ENCODE assay signal across 29 mouse cellular contexts in genomic region chr15:57434710-57435404, GRCm38 (mm10). TPM values are rescaled to one million over a fixed set of nuclear protein-coding genes. Genes with fewer than 3 reads are reported as not detected.
DNase-seq lines count a peak whose midpoint lies in the region; ATAC-seq lines count a peak whose summit lies in the region.
"Had no signal": no experiment of that assay in that cellular context is flagged by ENCODE, and none has a peak within 500 bp of the region (broad histone marks: within the 10 kb centered on the region; RNA-seq: fewer than 3 reads in every experiment).

No protein-coding gene starts in this region.

- DNase-seq in kidney, adult 11 months: no peak
- DNase-seq in kidney, postnatal 10 days: peak; percentile 8
- DNase-seq in kidney, adult 8-10 months: no peak
- DNase-seq in NIH3T3 (ENCODE audit: low read depth): peak; percentile 48
- no peak for DNase-seq in left cerebral cortex, postnatal 4 days
- DNase-seq: adrenal gland, postnatal 10 days; adrenal gland, postnatal 36 days; cerebellum, adult 18-20 months; cerebellum, adult 9-10 months; cerebellum, postnatal 14 days; gastrocnemius, postnatal 25 days; heart, adult 2 months; heart, postnatal 14 days; heart, postnatal 4 days had no signal

- ATAC-seq in kidney, embryonic 15.5 days (replicated peaks; ENCODE audit: low FRiP score): peak; percentile 83
- ATAC-seq: forebrain, embryonic 15.5 days; hindbrain, postnatal 0 days; Patski had no signal

- intact Hi-C loops in left cerebral cortex, postnatal 4 days (cut with DNase I): no loop called here

- no peaks in the 10 kb centered on the region for H3K36me3 ChIP-seq in kidney, embryonic 15.5 days
- H3K36me3 ChIP-seq: embryonic facial prominence, embryonic 12.5 days; forebrain, embryonic 12.5 days; forebrain, embryonic 15.5 days; heart, embryonic 10.5 days; heart, embryonic 13.5 days had no signal

- no peak overlapping the region for H3K9ac ChIP-seq in kidney, embryonic 15.5 days
- H3K9ac ChIP-seq: embryonic facial prominence, embryonic 12.5 days; forebrain, embryonic 12.5 days; forebrain, embryonic 15.5 days; heart, embryonic 13.5 days; hindbrain, embryonic 14.5 days had no signal

- H3K27ac ChIP-seq in kidney, embryonic 15.5 days: 0 out of 2 replicates have a peak overlapping the region, but pooled peaks have one; percentile 41
- H3K27ac ChIP-seq: embryonic facial prominence, embryonic 12.5 days; forebrain, embryonic 12.5 days; forebrain, embryonic 15.5 days; heart, adult 2 months; heart, embryonic 10.5 days; heart, embryonic 13.5 days; hindbrain, embryonic 14.5 days; hindbrain, postnatal 0 days had no signal

- H3K4me1 ChIP-seq in kidney, embryonic 15.5 days: no peaks in the 10 kb centered on the region
- H3K4me1 ChIP-seq: embryonic facial prominence, embryonic 12.5 days; forebrain, embryonic 12.5 days; forebrain, embryonic 15.5 days; heart, embryonic 10.5 days; heart, embryonic 13.5 days had no signal

- no peak overlapping the region for H3K4me2 ChIP-seq in kidney, embryonic 15.5 days
- H3K4me2 ChIP-seq: embryonic facial prominence, embryonic 12.5 days; forebrain, embryonic 12.5 days; forebrain, embryonic 15.5 days; heart, embryonic 13.5 days; hindbrain, embryonic 14.5 days had no signal

- no peaks in the 10 kb centered on the region for H3K9me3 ChIP-seq in kidney, embryonic 15.5 days (replicated peaks)
- H3K9me3 ChIP-seq: embryonic facial prominence, embryonic 12.5 days; forebrain, embryonic 12.5 days; forebrain, embryonic 15.5 days; heart, embryonic 10.5 days; heart, embryonic 13.5 days had no signal

- H3K27me3 ChIP-seq in kidney, embryonic 15.5 days: no peaks in the 10 kb centered on the region
- H3K27me3 ChIP-seq: embryonic facial prominence, embryonic 12.5 days; forebrain, embryonic 12.5 days; forebrain, embryonic 15.5 days; heart, embryonic 13.5 days had no signal

- H3K4me3 ChIP-seq in kidney, embryonic 15.5 days (replicated peaks): no peak overlapping the region
- H3K4me3 ChIP-seq: embryonic facial prominence, embryonic 12.5 days; erythroblast, embryonic 14.5 days; forebrain, embryonic 12.5 days; forebrain, embryonic 15.5 days; heart, adult 2 months; heart, embryonic 10.5 days; heart, embryonic 13.5 days had no signal

- 58% methylated on average over 2 of the region's 2 CpGs for WGBS in kidney, embryonic 15.5 days

RNA-seq across cellular contexts. Expression of gene Slc22a22, which starts 42.6 kb away (rescaled TPM):
- polyA plus RNA-seq in kidney, embryonic 15.5 days (2015; fragmentation: Nextera tagmentation; extraction: Ambion mirVana): 2.0 and 2.5 TPM in 2 replicates
- not detected for total RNA-seq in left cerebral cortex, postnatal 4 days (2021)
- total RNA-seq: adrenal gland, adult 18-20 months; adrenal gland, postnatal 10 days; adrenal gland, postnatal 36 days; ES-E14; gastrocnemius, adult 8-10 months; gastrocnemius, postnatal 25 days; heart, adult 2 months; heart, postnatal 14 days; heart, postnatal 4 days; hindbrain, postnatal 0 days had no signal
- polyA plus RNA-seq: embryonic facial prominence, embryonic 12.5 days; erythroblast, embryonic 14.5 days; forebrain, embryonic 12.5 days; forebrain, embryonic 15.5 days; heart, adult 2 months; heart, embryonic 10.5 days; heart, embryonic 13.5 days; heart, embryonic 16.5 days; hindbrain, embryonic 11.5 days; hindbrain, embryonic 14.5 days; hindbrain, postnatal 0 days; Patski had no signal

Comparison
In these comparisons a context has a peak if more than half of its experiments do, and no peak if none do; other contexts are left out.
1. DNase-seq: peak in kidney, postnatal 10 days (single experiment) and NIH3T3 (single experiment); none in kidney, adult 11 months (single experiment), kidney, adult 8-10 months (0 of 2) and left cerebral cortex, postnatal 4 days (single experiment).